Mouse (Mus musculus) midbrain, embryonic 11.5 days (tissue): ENCODE results near the gene Prkce. TPM values are rescaled to one million over a fixed set of nuclear protein-coding genes. Genes with fewer than 3 reads are reported as not detected.

Experiments used
- ATAC-seq: fragments of 200-750 bp; cut with Nextera tagmentation; 2 replicates; pipeline ENCODE4 v1.8.0; 2017; ENCODE audit warnings: moderate TSS enrichment, moderate library complexity; ENCODE audit not compliant: low FRiP score
- DNase-seq: peaks from one replicate; pipeline ENCODE4 v3.0.0; 2015; ENCODE audit warnings: low spot score; ENCODE audit errors: missing footprints
- H3K27ac ChIP-seq: fragments of 300-500 bp; sonication (generic); 2 replicates; pipeline ENCODE4 v1.5.1; 2014; ENCODE audit warnings: low read depth, low read length
- H3K27me3 ChIP-seq: fragments of 300-500 bp; sonication (generic); 2 replicates; pipeline ENCODE4 v1.6.1; 2014; ENCODE audit warnings: mild to moderate bottlenecking, low read length, moderate library complexity, mixed read lengths; ENCODE audit not compliant: control insufficient read depth, insufficient read depth
- H3K36me3 ChIP-seq: fragments of 300-500 bp; sonication (generic); 2 replicates; pipeline ENCODE4 v1.6.1; 2014; ENCODE audit warnings: mild to moderate bottlenecking, low read length, moderate library complexity, mixed read lengths; ENCODE audit not compliant: control insufficient read depth, insufficient read depth
- H3K4me1 ChIP-seq: fragments of 300-500 bp; sonication (generic); 2 replicates; pipeline ENCODE4 v1.6.1; 2014; ENCODE audit warnings: low read length; ENCODE audit not compliant: control insufficient read depth, insufficient read depth
- H3K4me2 ChIP-seq: fragments of 300-500 bp; sonication (generic); 2 replicates; pipeline ENCODE4 v1.6.1; 2014; ENCODE audit warnings: mild to moderate bottlenecking, moderate library complexity
- H3K4me3 ChIP-seq: fragments of 300-500 bp; sonication (generic); 2 replicates; pipeline ENCODE4 v1.5.1; 2014; ENCODE audit warnings: low read depth, low read length
- H3K9ac ChIP-seq: fragments of 300-500 bp; sonication (generic); 2 replicates; pipeline ENCODE4 v1.6.1; 2014; ENCODE audit warnings: low read length
- H3K9me3 ChIP-seq: fragments of 300-500 bp; sonication (generic); 2 replicates; pipeline ENCODE4 v1.6.1; 2016; ENCODE audit warnings: low read length; ENCODE audit not compliant: control insufficient read depth
- WGBS: fragments of 180-500 bp; shearing (Covaris S2); extraction: QIAGEN DNeasy Blood & Tissue Kit; methylation state at CpG from one replicate; pipeline ENCODE4 v1.1.7; 2014; 5-methylcytosine and 5-hydroxymethylcytosine counted together
- polyA plus RNA-seq: library from polyadenylated mRNA; unstranded; fragments of >200 nt; fragmentation: Nextera tagmentation; extraction: Ambion mirVana; gene quantifications from 2 replicates; pipeline ENCODE4 v1.2.1, GENCODE M21; 2014

Prkce gene
- polyA plus RNA-seq, 1 experiment from 2014 or later = 3.5 TPM

GRCm38 (mm10) chr17:86331835-86332234, 164.2 kb downstream of the Prkce start:
- H3K4me2 ChIP-seq = no peak overlapping the region
- no peaks in the 10 kb centered on the region for H3K27me3 ChIP-seq
- H3K9ac ChIP-seq = no peak overlapping the region
- H3K36me3 ChIP-seq = no peaks in the 10 kb centered on the region
- no peak for ATAC-seq
- no peak overlapping the region for H3K4me3 ChIP-seq
- WGBS = 66% methylated on average over 8 of the region's 8 CpGs
- H3K4me1 ChIP-seq = peaks cover 9% of the 10 kb centered on the region
- no peak overlapping the region for H3K27ac ChIP-seq
- no peak for DNase-seq
- no peaks in the 10 kb centered on the region for H3K9me3 ChIP-seq

GRCm38 (mm10) chr17:86334990-86335389, 167.4 kb downstream of the Prkce start:
- Histone ChIP-seq H3K27ac (no peak overlapping the region), H3K4me3 (no peak overlapping the region), H3K4me1 (peaks cover 4% of the 10 kb centered on the region), H3K9me3 (no peaks in the 10 kb centered on the region), H3K4me2 (no peak overlapping the region), H3K9ac (no peak overlapping the region), H3K27me3 (no peaks in the 10 kb centered on the region), H3K36me3 (no peaks in the 10 kb centered on the region)
- 86% methylated on average over 4 of the region's 4 CpGs for WGBS
- no peak for DNase-seq
- no peak for ATAC-seq

- no peak overlapping the region for H3K4me2 ChIP-seq
- DNase-seq = no peak
- H3K4me1 ChIP-seq = no peaks in the 10 kb centered on the region
- H3K9me3 ChIP-seq = no peaks in the 10 kb centered on the region
- H3K27ac ChIP-seq = no peak overlapping the region
- no peak overlapping the region for H3K9ac ChIP-seq
- H3K36me3 ChIP-seq = no peaks in the 10 kb centered on the region
- H3K27me3 ChIP-seq = no peaks in the 10 kb centered on the region
- 76% methylated on average over 4 of the region's 4 CpGs for WGBS
- no peak overlapping the region for H3K4me3 ChIP-seq
- no peak for ATAC-seq
These were observed 169.1 kb downstream of the Prkce start for GRCm38 (mm10) chr17:86336652-86337073.

- 77% methylated on average over 3 of the region's 3 CpGs for WGBS
- Histone ChIP-seq H3K4me2 (no peak overlapping the region), H3K9ac (no peak overlapping the region), H3K27ac (no peak overlapping the region), H3K4me3 (no peak overlapping the region), H3K36me3 (no peaks in the 10 kb centered on the region), H3K9me3 (no peaks in the 10 kb centered on the region), H3K4me1 (no peaks in the 10 kb centered on the region), H3K27me3 (no peaks in the 10 kb centered on the region)
- DNase-seq (no peak), ATAC-seq (no peak)
These were observed 169.5 kb downstream of the Prkce start for GRCm38 (mm10) chr17:86337076-86337475.

GRCm38 (mm10) chr17:86338328-86338727, 170.7 kb downstream of the Prkce start:
- 79% methylated on average over 5 of the region's 5 CpGs for WGBS
- Histone ChIP-seq H3K4me2 (no peak overlapping the region), H3K4me3 (no peak overlapping the region), H3K27me3 (no peaks in the 10 kb centered on the region), H3K9ac (no peak overlapping the region), H3K9me3 (no peaks in the 10 kb centered on the region), H3K36me3 (no peaks in the 10 kb centered on the region), H3K27ac (no peak overlapping the region), H3K4me1 (no peaks in the 10 kb centered on the region)
- ATAC-seq (no peak), DNase-seq (no peak)

- Histone ChIP-seq H3K9ac (no peak overlapping the region), H3K36me3 (no peaks in the 10 kb centered on the region), H3K27ac (no peak overlapping the region), H3K9me3 (no peaks in the 10 kb centered on the region), H3K4me2 (no peak overlapping the region), H3K27me3 (no peaks in the 10 kb centered on the region), H3K4me1 (no peaks in the 10 kb centered on the region), H3K4me3 (no peak overlapping the region)
- WGBS = 85% methylated on average over 8 of the region's 8 CpGs
- ATAC-seq (no peak), DNase-seq (no peak)
These were observed 176.4 kb downstream of the Prkce start for GRCm38 (mm10) chr17:86344032-86344431.

- DNase-seq (no peak), ATAC-seq (no peak)
- Histone ChIP-seq H3K36me3 (no peaks in the 10 kb centered on the region), H3K27me3 (no peaks in the 10 kb centered on the region), H3K9me3 (no peaks in the 10 kb centered on the region), H3K4me2 (no peak overlapping the region), H3K4me1 (no peaks in the 10 kb centered on the region), H3K27ac (no peak overlapping the region), H3K9ac (no peak overlapping the region), H3K4me3 (no peak overlapping the region)
- WGBS = 90% methylated on average over 22 of the region's 22 CpGs
These were observed 177.8 kb downstream of the Prkce start for GRCm38 (mm10) chr17:86345234-86346005.

- Histone ChIP-seq H3K27ac (no peak overlapping the region), H3K9me3 (no peaks in the 10 kb centered on the region), H3K36me3 (no peaks in the 10 kb centered on the region), H3K4me3 (no peak overlapping the region), H3K9ac (no peak overlapping the region), H3K4me2 (no peak overlapping the region), H3K4me1 (no peaks in the 10 kb centered on the region), H3K27me3 (no peaks in the 10 kb centered on the region)
- ATAC-seq (no peak), DNase-seq (no peak)
- WGBS = 86% methylated on average over 3 of the region's 3 CpGs
These were observed 182.7 kb downstream of the Prkce start for GRCm38 (mm10) chr17:86350236-86350635.

- Histone ChIP-seq H3K4me3 (no peak overlapping the region), H3K27ac (no peak overlapping the region), H3K4me2 (no peak overlapping the region), H3K36me3 (no peaks in the 10 kb centered on the region), H3K9ac (no peak overlapping the region), H3K4me1 (0 out of 2 replicates have a peak, but pooled peaks cover under 1% of the 10 kb centered on the region), H3K27me3 (no peaks in the 10 kb centered on the region), H3K9me3 (no peaks in the 10 kb centered on the region)
- DNase-seq (no peak), ATAC-seq (no peak)
- WGBS = 82% methylated on average over 12 of the region's 12 CpGs
These were observed 183.2 kb downstream of the Prkce start for GRCm38 (mm10) chr17:86350791-86351261.
